Mouse (Mus musculus) forebrain, embryonic 11.5 days (tissue): ENCODE measurements at regions not wholly inside any gene's neighbourhood (a gene's known extent, or its start where the extent isn't known, plus 50 kb on each side); places are given as distances from the start of the nearest gene placed in this dataset.
A peak's percentile ranks its signal among the peaks of the same experiment; 100 is the strongest.

ENCODE experiments used
- ATAC-seq: fragments of 200-750 bp; cut with Nextera tagmentation; replicated peaks from 2 replicates; pipeline ENCODE4 v1.8.0; 2017; ENCODE audit warnings: moderate TSS enrichment; ENCODE audit not compliant: low FRiP score
- DNase-seq: peaks from one replicate; pipeline ENCODE4 v3.0.0-alpha.2; 2017; ENCODE audit warnings: low spot score
- H3K27ac ChIP-seq: fragments of 300-500 bp; sonication (generic); 2 replicates; pipeline ENCODE4 v1.5.1; 2014; ENCODE audit warnings: low read depth, low read length
- H3K27me3 ChIP-seq: fragments of 300-500 bp; sonication (generic); 2 replicates; pipeline ENCODE4 v1.6.1; 2014; ENCODE audit warnings: mild to moderate bottlenecking, low read length, mixed read lengths; ENCODE audit not compliant: control insufficient read depth, insufficient read depth
- H3K36me3 ChIP-seq: fragments of 300-500 bp; sonication (generic); 2 replicates; pipeline ENCODE4 v1.6.1; 2014; ENCODE audit warnings: mild to moderate bottlenecking, low read length, moderate library complexity, mixed read lengths; ENCODE audit not compliant: control insufficient read depth, insufficient read depth
- H3K4me1 ChIP-seq: fragments of 300-500 bp; sonication (generic); replicated peaks from 2 replicates; pipeline ENCODE4 v1.6.1; 2014; ENCODE audit warnings: low read length, mixed read lengths; ENCODE audit not compliant: control insufficient read depth, insufficient read depth
- H3K4me2 ChIP-seq: fragments of 300-500 bp; sonication (generic); 2 replicates; pipeline ENCODE4 v1.6.1; 2014; ENCODE audit warnings: low read depth, mild to moderate bottlenecking, low read length, moderate library complexity, mixed read lengths; ENCODE audit not compliant: severe bottlenecking
- H3K4me3 ChIP-seq: fragments of 300-500 bp; sonication (generic); 2 replicates; pipeline ENCODE4 v1.5.1; 2014; ENCODE audit warnings: low read depth, low read length
- H3K9ac ChIP-seq: fragments of 300-500 bp; sonication (generic); 2 replicates; pipeline ENCODE4 v1.6.1; 2014; ENCODE audit warnings: low read length
- H3K9me3 ChIP-seq: fragments of 300-500 bp; sonication (generic); 2 replicates; pipeline ENCODE4 v1.6.1; 2016; ENCODE audit warnings: low read length, mixed read lengths; ENCODE audit not compliant: control insufficient read depth
- WGBS: fragments of 180-500 bp; shearing (Covaris S2); extraction: QIAGEN DNeasy Blood & Tissue Kit; methylation state at CpG from one replicate; pipeline ENCODE4 v1.1.7; 2014; 5-methylcytosine and 5-hydroxymethylcytosine counted together

DNA sequence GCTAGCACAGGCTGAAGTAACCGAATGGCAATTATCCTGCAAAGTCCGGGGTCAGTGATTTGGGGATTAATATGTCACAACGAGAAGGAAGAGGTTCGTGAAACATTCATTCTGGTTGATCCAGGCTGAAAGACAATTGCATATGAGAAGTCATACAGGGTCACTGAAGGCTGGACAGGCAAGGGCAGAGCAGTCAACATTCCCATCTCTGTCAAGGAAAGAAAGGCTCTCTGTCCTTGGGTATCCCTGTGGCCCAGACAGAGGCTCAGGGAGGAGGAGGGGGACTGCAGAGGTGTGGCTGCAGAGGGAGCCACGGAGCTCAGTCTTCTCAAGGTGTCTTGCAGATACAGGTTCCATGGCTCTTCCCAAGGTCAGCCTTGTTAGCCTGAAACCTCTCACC, 68.4 kb upstream of the Irf2bp2 start:
- H3K9ac ChIP-seq = no peak overlapping the region
- no peak overlapping the region for H3K4me3 ChIP-seq
- no peak overlapping the region for H3K4me2 ChIP-seq
- peaks cover 47% of the 10 kb centered on the region for H3K4me1 ChIP-seq
- H3K27ac ChIP-seq = no peak overlapping the region
- no peaks in the 10 kb centered on the region for H3K36me3 ChIP-seq
- H3K9me3 ChIP-seq = no peaks in the 10 kb centered on the region
- no peak for DNase-seq
- WGBS = 44% methylated on average over 5 of the region's 5 CpGs
- no peak for ATAC-seq
- no peaks in the 10 kb centered on the region for H3K27me3 ChIP-seq

DNA sequence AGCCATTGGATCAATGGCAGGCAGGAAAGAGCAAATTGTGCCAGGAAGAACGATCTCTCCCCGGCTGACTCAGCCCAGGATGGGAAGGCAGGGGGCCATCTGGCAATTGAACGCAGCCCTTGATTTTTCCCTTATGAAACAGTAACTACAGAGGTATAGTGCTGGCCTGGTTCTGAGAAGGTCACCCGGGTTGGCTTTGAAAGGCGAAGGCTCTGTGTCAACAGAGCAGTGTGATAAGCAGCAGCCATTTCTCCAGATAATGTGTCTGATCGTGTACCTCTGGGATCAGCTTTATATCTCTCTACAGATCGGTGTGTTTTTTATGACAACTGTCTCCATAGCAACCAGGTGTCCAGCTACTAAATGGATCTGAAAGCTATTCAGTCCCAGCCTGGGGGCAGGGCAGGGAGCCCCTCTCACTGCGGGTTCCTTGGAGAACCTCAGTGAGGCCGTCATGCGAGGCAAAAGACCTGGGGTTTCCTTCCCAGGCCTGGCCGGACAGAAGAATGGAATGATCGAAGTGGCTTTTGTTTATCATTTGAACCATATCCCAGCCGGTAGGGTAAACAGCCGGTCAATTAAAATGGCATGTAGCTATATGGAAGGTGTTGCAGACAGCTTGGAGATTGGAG, 67.8 kb upstream of the Irf2bp2 start:
- Histone ChIP-seq H3K4me3 (no peak overlapping the region), H3K27me3 (no peaks in the 10 kb centered on the region), H3K4me1 (peaks cover 42% of the 10 kb centered on the region), H3K9me3 (no peaks in the 10 kb centered on the region), H3K9ac (no peak overlapping the region; the same call in 1 of the 2 replicates), H3K27ac (0 out of 2 replicates have a peak overlapping the region, but pooled peaks have one; percentile 71), H3K36me3 (no peaks in the 10 kb centered on the region), H3K4me2 (no peak overlapping the region)
- DNase-seq (no peak), ATAC-seq (no peak)
- WGBS = 47% methylated on average over 14 of the region's 14 CpGs

GRCm38 (mm10) chr8:126660658-126661316, 67.0 kb upstream of the Irf2bp2 start:
- no peaks in the 10 kb centered on the region for H3K9me3 ChIP-seq
- peak overlapping the region; percentile 36; the same call in 1 of the 2 replicates for H3K4me2 ChIP-seq
- H3K4me1 ChIP-seq = peaks cover 41% of the 10 kb centered on the region
- H3K9ac ChIP-seq = peak overlapping the region; percentile 29
- H3K4me3 ChIP-seq = no peak overlapping the region
- ATAC-seq (peak; percentile 42; the same call in 1 of the 2 replicates), DNase-seq (peak; percentile 66)
- WGBS = 38% methylated on average over 12 of the region's 12 CpGs
- H3K36me3 ChIP-seq = no peaks in the 10 kb centered on the region
- peak overlapping the region; percentile 71 for H3K27ac ChIP-seq
- H3K27me3 ChIP-seq = no peaks in the 10 kb centered on the region

GRCm38 (mm10) chr8:126659691-126660657, 66.2 kb upstream of the Irf2bp2 start:
- Histone ChIP-seq H3K4me1 (peaks cover 33% of the 10 kb centered on the region), H3K27me3 (no peaks in the 10 kb centered on the region), H3K4me3 (no peak overlapping the region), H3K27ac (peak overlapping the region; percentile 71), H3K4me2 (peak overlapping the region; percentile 36; the same call in 1 of the 2 replicates), H3K9me3 (no peaks in the 10 kb centered on the region), H3K36me3 (no peaks in the 10 kb centered on the region), H3K9ac (peak overlapping the region; percentile 29)
- 0 out of 2 replicates have a peak, but pooled peaks have one; percentile 28 for ATAC-seq
- no peak for DNase-seq
- WGBS = 55% methylated on average over 12 of the region's 12 CpGs

GRCm38 (mm10) chr8:126657546-126657945, 63.8 kb upstream of the Irf2bp2 start:
- ATAC-seq (no peak), DNase-seq (no peak)
- 71% methylated on average over 6 of the region's 6 CpGs for WGBS
- no peak overlapping the region for H3K9ac ChIP-seq
- peaks cover 23% of the 10 kb centered on the region for H3K4me1 ChIP-seq
- H3K27ac ChIP-seq = no peak overlapping the region
- H3K9me3 ChIP-seq = no peaks in the 10 kb centered on the region
- no peaks in the 10 kb centered on the region for H3K27me3 ChIP-seq
- no peaks in the 10 kb centered on the region for H3K36me3 ChIP-seq
- no peak overlapping the region for H3K4me3 ChIP-seq
- no peak overlapping the region for H3K4me2 ChIP-seq

DNA sequence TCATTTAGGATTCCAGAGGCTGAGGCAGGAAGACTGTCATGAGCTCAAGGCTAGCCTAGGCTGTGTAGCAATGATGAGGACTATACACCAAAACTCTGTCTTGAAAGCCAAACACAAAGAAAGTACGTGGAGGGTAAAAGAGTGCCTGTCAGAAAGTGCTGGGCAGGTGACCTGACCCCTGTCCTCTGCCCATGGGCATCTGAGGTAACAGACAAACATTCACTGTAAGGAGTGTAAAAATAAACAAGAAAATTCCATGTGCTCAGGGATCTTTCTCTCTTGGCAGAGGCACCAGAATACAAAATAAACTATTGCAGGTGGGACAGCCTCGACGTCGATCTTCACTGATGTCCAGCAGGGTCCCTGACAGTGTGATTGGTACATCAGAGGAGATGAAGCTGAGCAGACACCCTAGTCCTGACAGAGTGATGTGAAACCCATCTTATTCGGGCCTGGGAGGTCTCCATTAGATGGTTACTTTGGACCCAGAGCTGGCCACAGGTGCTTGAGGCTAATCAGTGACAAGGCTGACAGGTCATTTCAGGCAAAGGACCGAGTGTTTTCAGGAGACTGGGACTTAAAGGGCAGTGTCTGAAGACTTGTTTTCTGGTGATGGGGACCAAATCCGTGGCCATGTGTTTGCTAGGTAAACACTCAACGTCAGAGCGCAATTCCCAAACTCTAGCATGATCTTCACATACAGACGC, 62.9 kb upstream of the Irf2bp2 start:
- Histone ChIP-seq H3K27ac (no peak overlapping the region), H3K9ac (no peak overlapping the region), H3K9me3 (no peaks in the 10 kb centered on the region), H3K27me3 (no peaks in the 10 kb centered on the region), H3K4me3 (no peak overlapping the region), H3K4me1 (peaks cover 21% of the 10 kb centered on the region), H3K4me2 (no peak overlapping the region), H3K36me3 (no peaks in the 10 kb centered on the region)
- DNase-seq (no peak), ATAC-seq (no peak)
- 87% methylated on average over 10 of the region's 10 CpGs for WGBS

DNA sequence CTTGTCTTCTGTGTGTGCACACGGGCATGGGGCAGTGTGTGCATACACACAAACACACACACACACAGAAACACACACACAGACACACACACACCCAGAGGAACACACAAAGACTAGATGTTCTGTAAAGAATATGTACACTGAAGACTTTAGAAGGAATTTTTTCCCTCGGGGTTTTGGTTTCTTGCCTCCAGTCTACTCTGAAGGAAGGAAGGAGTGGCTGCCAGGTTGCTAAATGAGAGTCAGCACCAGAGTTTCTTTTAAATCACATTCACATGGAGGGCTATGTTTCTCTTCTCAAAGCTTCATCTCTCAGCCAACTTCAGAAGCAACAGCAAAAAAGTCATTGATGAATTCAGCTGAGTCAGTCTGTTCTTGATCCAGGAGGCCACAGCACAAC, 61.8 kb upstream of the Irf2bp2 start:
- Histone ChIP-seq H3K27me3 (no peaks in the 10 kb centered on the region), H3K9ac (no peak overlapping the region), H3K27ac (no peak overlapping the region), H3K4me2 (no peak overlapping the region), H3K4me3 (no peak overlapping the region), H3K36me3 (no peaks in the 10 kb centered on the region), H3K4me1 (peaks cover 12% of the 10 kb centered on the region), H3K9me3 (no peaks in the 10 kb centered on the region)
- ATAC-seq (no peak), DNase-seq (no peak)
- 73% methylated on average over 2 of the region's 2 CpGs for WGBS

- WGBS = 85% methylated on average over 7 of the region's 7 CpGs
- Histone ChIP-seq H3K36me3 (no peaks in the 10 kb centered on the region), H3K9ac (no peak overlapping the region), H3K27me3 (no peaks in the 10 kb centered on the region), H3K27ac (no peak overlapping the region), H3K9me3 (no peaks in the 10 kb centered on the region), H3K4me2 (no peak overlapping the region), H3K4me1 (peaks cover under 1% of the 10 kb centered on the region; the same call in 1 of the 2 replicates), H3K4me3 (no peak overlapping the region)
- ATAC-seq = no peak
- DNase-seq = no peak
Measured at GRCm38 (mm10) chr8:126654353-126654752, 60.6 kb upstream of the Irf2bp2 start.
